In the genomic region with DNA sequence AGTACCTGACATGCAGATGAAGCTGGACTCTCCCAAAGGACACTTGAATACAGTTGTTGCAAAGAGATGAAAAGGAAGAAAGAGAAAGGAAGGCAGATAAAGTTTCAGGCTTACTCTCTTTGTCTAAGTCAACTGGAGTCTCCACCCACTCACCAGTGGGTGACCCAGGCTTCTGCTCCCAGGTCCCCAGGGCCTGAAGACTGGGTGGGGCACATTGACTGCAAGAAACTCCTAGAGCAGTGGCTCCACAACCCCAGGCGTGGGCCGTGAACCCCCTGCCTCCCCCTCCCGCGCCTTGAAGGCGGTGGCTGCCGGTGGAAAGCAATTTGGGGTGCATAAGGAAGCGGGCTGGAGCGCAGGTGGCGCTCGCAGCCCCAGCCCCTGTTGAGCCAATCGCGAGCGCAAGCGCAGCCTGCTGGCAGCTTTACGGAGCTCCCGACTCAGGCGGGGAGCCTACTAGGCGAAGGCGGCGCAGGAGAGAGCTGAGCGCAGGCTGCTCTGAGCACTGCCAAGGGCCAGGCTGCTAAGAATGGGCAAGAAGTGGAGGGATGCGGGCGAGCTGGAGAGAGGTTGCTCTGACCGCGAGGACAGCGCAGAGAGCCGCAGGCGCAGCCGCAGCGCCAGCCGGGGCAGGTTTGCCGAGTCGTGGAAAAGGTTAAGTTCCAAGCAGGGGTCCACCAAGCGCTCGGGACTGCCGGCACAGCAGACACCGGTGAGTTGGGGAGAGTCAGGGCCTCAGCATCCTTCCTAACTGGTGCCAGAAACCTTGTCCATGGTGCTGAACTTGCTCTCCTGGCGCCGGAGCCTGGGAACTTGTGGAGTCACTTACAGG, we compare ENCODE assay signal across 9 mouse cellular contexts. TPM values are rescaled to one million over a fixed set of nuclear protein-coding genes. Genes with fewer than 3 reads are reported as not detected.
A peak's percentile ranks its signal among the peaks of the same experiment; 100 is the strongest.
DNase-seq lines count a peak whose midpoint lies in the region; ATAC-seq lines count a peak whose summit lies in the region.
"Had no signal": no experiment of that assay in that cellular context is flagged by ENCODE, and none has a peak within 500 bp of the region (broad histone marks: within the 10 kb centered on the region; RNA-seq: fewer than 3 reads in every experiment).

A gene (plus strand): TSS at position 457 of the 832 bp plus-strand sequence.

- DNase-seq in heart, adult 18-20 months, result peak; percentile 8 to 31
- DNase-seq in heart, adult 9 months (ENCODE audit: low spot score in 2 of 2), result no peak
- DNase-seq in cerebellum, postnatal 25 days, result peak; percentile 78 to 86
- DNase-seq in frontal cortex, postnatal 36 days (ENCODE audit: low spot score in 2 of 2), result peak; percentile 51 to 62
- DNase-seq in left cerebral cortex, postnatal 36 days (ENCODE audit: low spot score in 2 of 2), result peak; percentile 64 to 68
- peak; percentile 34 for DNase-seq in telencephalon, adult 2 months (ENCODE audit: low read depth, low spot score)

- no peaks in the 10 kb centered on the region for H3K36me3 ChIP-seq in intestine, embryonic 15.5 days
- H3K36me3 ChIP-seq in midbrain, embryonic 15.5 days (replicated peaks), result no peaks in the 10 kb centered on the region

- no peak within 1 kb of the TSS for H3K27ac ChIP-seq in intestine, embryonic 15.5 days
- 0 out of 2 replicates have a peak within 1 kb of the TSS, but pooled peaks have one; percentile 35 for H3K27ac ChIP-seq in midbrain, embryonic 15.5 days

- no peaks in the 10 kb centered on the region for H3K9me3 ChIP-seq in intestine, embryonic 15.5 days
- H3K9me3 ChIP-seq in midbrain, embryonic 15.5 days, result no peaks in the 10 kb centered on the region

- peaks cover 5% of the 10 kb centered on the region; the same call in 1 of the 2 replicates for H3K4me1 ChIP-seq in intestine, embryonic 15.5 days (replicated peaks)
- H3K4me1 ChIP-seq in midbrain, embryonic 15.5 days, result peaks cover 13% of the 10 kb centered on the region

- ATAC-seq in intestine, embryonic 15.5 days, result peak; percentile 85
- ATAC-seq in midbrain, embryonic 15.5 days (replicated peaks), result peak; percentile 96

- 0 out of 2 replicates have a peak, but pooled peaks cover 8% of the 10 kb centered on the region for H3K27me3 ChIP-seq in intestine, embryonic 15.5 days (replicated peaks)
- 0 out of 2 replicates have a peak, but pooled peaks cover 3% of the 10 kb centered on the region for H3K27me3 ChIP-seq in midbrain, embryonic 15.5 days (replicated peaks)
- H3K27me3 ChIP-seq: CH12.LX had no signal

- H3K9ac ChIP-seq in intestine, embryonic 15.5 days, result no peak within 1 kb of the TSS
- H3K9ac ChIP-seq in midbrain, embryonic 15.5 days, result peak within 1 kb of the TSS; percentile 44

- peak within 1 kb of the TSS; percentile 50 for H3K4me2 ChIP-seq in intestine, embryonic 15.5 days (replicated peaks)
- peak within 1 kb of the TSS; percentile 95 for H3K4me2 ChIP-seq in midbrain, embryonic 15.5 days

- WGBS in intestine, embryonic 15.5 days, result 2% methylated on average over 39 of the region's 39 CpGs
- under 1% methylated on average over 39 of the region's 39 CpGs for WGBS in midbrain, embryonic 15.5 days

- peak within 1 kb of the TSS; percentile 18 for H3K4me3 ChIP-seq in intestine, embryonic 15.5 days (replicated peaks)
- H3K4me3 ChIP-seq in midbrain, embryonic 15.5 days, result peak within 1 kb of the TSS; percentile 49

- intact Hi-C loops in left cerebral cortex, postnatal 36 days (cut with DNase I), result no loop called here

RNA-seq across cellular contexts. Expression of the gene that starts here (rescaled TPM):
- 1 to 10 TPM; 1.1 TPM for total RNA-seq in heart, adult 18-20 months (2021)
- 0.26 and 0.33 TPM in 2 replicates for polyA plus RNA-seq in intestine, embryonic 15.5 days (2015; fragmentation: Nextera tagmentation; extraction: Ambion mirVana)
- total RNA-seq in left cerebral cortex, postnatal 36 days (2021), result 10 to 100 TPM; 26.6 to 37.4 TPM
- polyA plus RNA-seq in midbrain, embryonic 15.5 days (2015; fragmentation: Nextera tagmentation; extraction: Ambion mirVana), result 24.3 and 28.5 TPM in 2 replicates

Comparison
In these comparisons a context has a peak if more than half of its experiments do, and no peak if none do; other contexts are left out.
1. RNA of the gene that starts here (total RNA-seq): 26.6 to 37.4 TPM in left cerebral cortex, postnatal 36 days; 1.1 TPM in heart, adult 18-20 months; every median in the first group is over 10 times any median in the second.
2. RNA of the gene that starts here (polyA plus RNA-seq): 24.3 to 28.5 TPM in midbrain, embryonic 15.5 days; 0.26 to 0.33 TPM in intestine, embryonic 15.5 days; every median in the first group is over 10 times any median in the second.
3. DNase-seq: peak in heart, adult 18-20 months (2 of 2), cerebellum, postnatal 25 days (2 of 2), frontal cortex, postnatal 36 days (2 of 2), left cerebral cortex, postnatal 36 days (2 of 2) and telencephalon, adult 2 months (single experiment); none in heart, adult 9 months (0 of 2).
4. Peak in ATAC-seq, H3K4me3 ChIP-seq and H3K4me2 ChIP-seq in intestine, embryonic 15.5 days; RNA of the gene not detected or under 1 TPM.